Mouse (Mus musculus) limb, embryonic 12.5 days (tissue): ENCODE measurements at regions not wholly inside any gene's neighbourhood (a gene's known extent, or its start where the extent isn't known, plus 50 kb on each side); places are given as distances from the start of the nearest gene placed in this dataset.

Experiments used
- ATAC-seq: fragments of 200-750 bp; cut with Nextera tagmentation; 2 replicates; pipeline ENCODE4 v1.8.0; 2017; ENCODE audit warnings: low read depth, moderate TSS enrichment; ENCODE audit not compliant: insufficient number of reproducible peaks, insufficient read depth, low FRiP score, low TSS enrichment
- H3K27ac ChIP-seq: fragments of 300-500 bp; sonication (generic); 2 replicates; pipeline ENCODE4 v1.5.1; 2016; ENCODE audit warnings: mild to moderate bottlenecking, moderate library complexity
- H3K27me3 ChIP-seq: fragments of 300-500 bp; sonication (generic); 2 replicates; pipeline ENCODE4 v1.6.1; 2016; ENCODE audit warnings: mild to moderate bottlenecking, moderate library complexity
- H3K36me3 ChIP-seq: fragments of 300-500 bp; sonication (generic); 2 replicates; pipeline ENCODE4 v1.6.1; 2016; ENCODE audit warnings: mild to moderate bottlenecking, moderate library complexity
- H3K4me1 ChIP-seq: fragments of 300-500 bp; sonication (generic); replicated peaks from 2 replicates; pipeline ENCODE4 v1.6.1; 2016
- H3K4me2 ChIP-seq: fragments of 300-500 bp; sonication (generic); 2 replicates; pipeline ENCODE4 v1.6.1; 2016; ENCODE audit warnings: mild to moderate bottlenecking, moderate library complexity
- H3K4me3 ChIP-seq: fragments of 300-500 bp; sonication (generic); replicated peaks from 2 replicates; pipeline ENCODE4 v1.5.1; 2016; ENCODE audit warnings: mild to moderate bottlenecking
- H3K9ac ChIP-seq: fragments of 300-500 bp; sonication (generic); replicated peaks from 2 replicates; pipeline ENCODE4 v1.6.1; 2016; ENCODE audit warnings: mild to moderate bottlenecking, moderate library complexity
- H3K9me3 ChIP-seq: fragments of 300-500 bp; sonication (generic); 2 replicates; pipeline ENCODE4 v1.6.1; 2016; ENCODE audit warnings: mild to moderate bottlenecking, moderate library complexity
- WGBS: fragments of 180-500 bp; shearing (Covaris S2); methylation state at CpG from one replicate; pipeline ENCODE4 v1.1.7; 2016; 5-methylcytosine and 5-hydroxymethylcytosine counted together

DNA sequence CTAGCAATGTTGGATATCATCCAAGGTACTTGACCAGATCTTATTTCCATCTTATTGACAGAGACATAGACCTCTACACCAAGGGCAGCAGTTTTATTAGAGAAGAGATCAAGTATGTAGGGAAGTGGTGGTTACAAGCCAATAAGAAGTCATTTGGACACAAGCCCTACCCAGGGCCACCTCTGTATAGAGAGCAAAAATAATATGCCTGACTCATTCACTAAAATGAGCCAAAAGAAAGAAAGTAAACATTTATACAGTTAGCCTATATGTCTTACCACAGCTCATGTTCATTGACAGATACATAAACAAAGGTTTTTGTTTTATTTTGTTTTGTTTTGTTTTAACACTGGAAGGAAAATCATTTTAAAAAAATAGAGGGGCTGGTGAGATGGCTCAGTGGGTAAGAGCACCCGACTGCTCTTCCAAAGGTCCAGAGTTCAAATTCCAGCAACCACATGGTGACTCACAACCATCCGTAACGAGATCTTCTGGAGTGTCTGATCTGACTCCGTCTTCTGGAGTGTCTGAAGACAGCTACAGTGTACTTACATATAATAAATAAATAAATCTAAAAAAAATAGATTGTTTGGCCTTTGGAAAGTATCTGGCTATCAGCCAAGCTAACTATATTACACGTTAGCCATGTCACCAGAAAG, 76.9 kb downstream of the Rlim start:
- H3K4me1 ChIP-seq, result no peaks in the 10 kb centered on the region
- ATAC-seq, result no peak
- H3K4me3 ChIP-seq, result no peak overlapping the region
- no peak overlapping the region for H3K27ac ChIP-seq
- no peaks in the 10 kb centered on the region for H3K9me3 ChIP-seq
- WGBS, result 85% methylated on average over 5 of the region's 5 CpGs
- no peak overlapping the region for H3K9ac ChIP-seq
- H3K4me2 ChIP-seq, result no peak overlapping the region
- H3K36me3 ChIP-seq, result no peaks in the 10 kb centered on the region
- peaks cover 18% of the 10 kb centered on the region for H3K27me3 ChIP-seq

DNA sequence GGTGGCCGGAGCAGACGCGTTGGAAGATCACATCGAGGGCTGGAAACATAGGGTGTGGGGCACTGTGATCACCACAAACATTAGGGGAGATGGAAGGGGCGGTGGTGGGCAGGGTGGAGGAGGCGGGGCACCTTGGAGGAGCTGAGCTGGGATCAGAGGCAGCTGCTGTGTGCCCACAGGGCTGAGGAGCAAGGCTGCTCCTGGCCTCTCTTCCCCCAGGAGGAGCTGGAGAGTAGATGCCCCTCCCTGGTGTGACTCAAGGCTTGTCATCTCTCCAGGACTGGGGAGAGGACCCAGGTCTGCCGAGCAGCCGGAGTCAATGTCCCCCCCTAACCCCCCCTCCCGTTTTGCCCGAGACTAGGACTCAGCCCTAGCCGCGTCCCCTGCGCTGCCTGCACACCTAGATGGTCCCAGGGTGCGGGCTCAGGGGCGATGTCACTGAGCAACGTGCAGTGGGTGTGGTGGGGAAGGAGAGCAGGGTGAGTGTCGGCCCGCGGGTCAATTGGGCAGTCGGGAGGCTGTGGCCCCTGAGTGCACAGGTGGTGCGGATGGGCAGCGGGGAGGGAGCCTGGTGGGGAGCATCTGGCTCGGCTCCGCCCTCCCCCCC, 57.6 kb upstream of the Slc16a2 start:
- peak overlapping the region; percentile 22 for H3K4me3 ChIP-seq
- ATAC-seq, result no peak
- H3K27me3 ChIP-seq, result peaks cover 42% of the 10 kb centered on the region
- no peak overlapping the region for H3K27ac ChIP-seq
- H3K36me3 ChIP-seq, result no peaks in the 10 kb centered on the region
- H3K9ac ChIP-seq, result no peak overlapping the region
- H3K4me2 ChIP-seq, result peak overlapping the region; percentile 51
- WGBS, result 24% methylated on average over 22 of the region's 24 CpGs
- H3K4me1 ChIP-seq, result no peaks in the 10 kb centered on the region
- no peaks in the 10 kb centered on the region for H3K9me3 ChIP-seq
